Mouse (Mus musculus) frontal cortex, adult 2 months (tissue): ENCODE results near the gene Sphk2. TPM values are rescaled to one million over a fixed set of nuclear protein-coding genes. Genes with fewer than 3 reads are reported as not detected.

Experiments used
- DNase-seq, 2 experiments: peaks; one replicate each; pipeline ENCODE4 v3.0.0; 2022; ENCODE audit warnings: low spot score in 1 of 2; ENCODE audit errors: extremely low spot score in 1 of 2
- polyA plus RNA-seq: library from polyadenylated mRNA; depleted of rRNA; stranded (reverse); fragments of >200 nt; gene quantifications from 2 replicates; pipeline ENCODE4 v1.2.3, GENCODE M21; 2012; rRNA removed

Gene Sphk2
- 22.4 and 23.3 TPM in 2 replicates for polyA plus RNA-seq

DNA sequence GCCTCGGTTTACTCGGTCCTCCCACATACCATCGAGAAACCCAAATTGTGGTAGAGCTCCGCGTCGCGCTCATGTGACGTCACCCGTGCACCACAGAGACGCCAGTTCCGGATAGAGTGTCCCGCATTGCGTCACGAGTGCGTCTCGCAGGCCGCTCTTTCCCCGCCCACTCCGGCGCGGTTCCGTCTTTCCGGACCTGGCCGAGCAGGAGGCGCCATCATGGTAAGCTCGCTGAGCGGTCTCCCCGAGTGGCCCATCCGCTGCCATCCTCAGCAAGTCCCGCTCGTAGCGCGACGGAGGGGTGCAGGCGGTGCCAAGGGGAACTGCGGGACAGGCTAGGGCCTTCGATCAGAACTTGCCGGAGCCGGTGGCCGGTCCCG lies at the start of gene Sphk2:
TSS of gene Sphk2 (minus strand) at position 85 of the 380 bp plus-strand sequence.
- DNase-seq = peak; percentile 97 to 99

DNA sequence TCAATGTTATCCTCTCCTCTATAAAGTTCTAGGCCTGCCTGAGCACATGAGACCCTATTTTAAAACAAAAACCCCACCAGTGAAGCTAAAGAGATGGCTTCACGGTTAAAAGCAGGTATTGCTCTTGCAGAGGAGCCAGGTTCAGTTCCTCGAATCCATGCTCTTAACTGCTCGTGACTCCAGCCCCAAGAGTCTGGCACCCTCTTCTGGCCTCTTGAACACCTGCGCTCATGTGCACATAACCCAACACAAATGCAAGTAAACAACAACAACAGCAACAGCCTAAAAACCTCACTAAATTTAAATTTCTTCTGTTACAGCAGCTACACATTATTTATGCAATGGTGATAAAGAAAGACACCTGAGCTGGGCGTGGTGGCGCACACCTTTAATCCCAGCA lies 49.7 kb upstream of the Sphk2 start:
- DNase-seq = no peak

DNA sequence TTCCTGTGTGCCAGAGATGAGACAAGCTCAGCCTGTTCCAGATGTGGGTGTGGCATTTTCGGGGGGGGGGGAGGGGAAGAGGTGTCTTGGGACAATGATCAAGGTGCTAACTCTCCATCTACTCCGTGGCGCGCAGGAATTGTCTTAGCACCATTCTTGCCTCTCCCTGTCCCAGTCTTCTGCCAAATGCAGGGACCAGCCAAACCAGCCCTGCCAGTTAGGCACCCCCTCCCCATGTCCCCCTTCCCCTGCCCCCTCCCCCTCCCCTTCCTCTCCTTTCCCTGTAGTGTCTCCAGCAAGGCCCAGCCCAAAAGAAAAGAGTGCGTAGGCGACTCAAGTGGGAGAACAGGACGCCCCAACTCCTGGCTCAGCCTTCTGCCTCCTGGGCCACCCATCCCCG lies 49.0 kb upstream of the Sphk2 start:
- DNase-seq = no peak

DNA sequence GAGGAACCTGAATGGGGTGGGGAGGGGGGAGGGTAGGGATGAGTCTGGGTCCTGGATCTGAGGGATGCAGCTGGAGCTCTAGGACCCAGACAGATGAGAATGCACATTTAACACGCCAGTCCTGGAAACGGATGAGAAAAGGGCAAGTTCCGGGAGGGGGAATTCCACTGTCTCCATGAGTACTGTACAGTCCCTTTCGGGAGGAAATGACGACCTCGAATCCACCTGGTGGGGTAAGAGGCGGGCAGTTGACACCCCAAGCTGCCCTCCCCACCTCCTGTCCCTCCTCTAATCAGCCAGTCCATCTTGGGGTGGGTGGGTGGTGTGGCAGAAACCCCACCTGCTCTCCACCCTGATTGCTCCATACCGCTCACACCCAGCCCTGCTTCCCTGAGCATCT lies 48.2 kb upstream of the Sphk2 start:
- no peak for DNase-seq

DNA sequence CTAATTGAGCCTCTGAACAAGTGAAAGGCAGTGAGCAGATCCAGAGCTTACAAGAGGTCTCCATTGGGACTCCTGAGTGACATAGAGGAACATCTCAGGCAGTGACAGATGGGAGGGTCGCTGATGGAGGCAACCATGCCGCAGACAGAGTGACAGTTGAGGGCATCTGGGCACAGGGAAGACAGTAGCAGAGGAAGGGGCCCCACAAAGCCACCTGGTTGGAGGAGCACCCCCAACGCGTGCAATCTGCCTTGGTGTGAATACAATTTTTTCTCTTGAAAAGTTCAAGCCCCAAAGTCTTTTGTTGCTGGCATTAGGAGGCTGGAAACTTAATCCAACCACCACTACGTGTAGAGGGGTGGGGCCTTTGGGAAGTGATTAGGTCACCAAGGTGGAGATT lies 42.3 kb upstream of the Sphk2 start:
- no peak for DNase-seq

DNA sequence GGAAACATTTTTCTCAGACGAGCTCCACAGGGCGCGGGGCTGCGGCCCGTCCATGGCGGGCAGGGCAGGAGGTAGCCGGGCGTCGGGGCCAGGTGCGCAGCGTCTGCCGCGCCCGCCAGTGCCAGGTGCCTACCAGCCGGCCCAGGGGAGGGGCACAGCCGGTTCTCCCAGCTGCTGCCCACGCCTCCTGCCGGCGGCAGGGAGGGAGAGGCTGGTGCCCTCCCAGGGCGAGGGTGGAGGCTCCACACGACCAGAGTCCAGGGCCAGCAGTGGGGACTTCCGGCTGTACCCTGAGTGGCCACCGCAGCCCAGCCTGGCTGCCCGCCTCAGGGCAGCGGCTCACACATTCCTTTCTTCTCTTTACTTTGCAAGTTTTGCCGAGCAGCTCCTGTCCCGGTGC lies 41.6 kb upstream of the Sphk2 start:
- no peak for DNase-seq

DNA sequence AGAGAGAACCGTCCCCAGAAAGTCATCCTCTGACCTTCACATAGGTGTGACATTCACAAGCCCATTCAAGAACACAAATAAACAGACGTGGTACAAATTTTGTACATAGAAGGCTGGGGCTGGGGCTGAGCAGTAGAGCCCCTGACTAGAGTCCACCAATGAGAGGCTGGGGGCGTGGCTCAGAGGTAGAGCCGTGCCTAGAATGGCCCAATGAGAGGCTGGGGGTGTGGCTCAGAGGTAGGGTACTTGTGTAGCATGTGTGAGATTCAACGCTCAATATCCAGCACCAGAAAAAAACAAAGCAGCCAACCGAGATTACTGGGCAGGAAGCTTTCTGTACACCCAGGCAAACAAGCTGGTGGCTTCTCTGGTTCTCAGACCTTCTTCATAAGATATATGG lies 37.9 kb upstream of the Sphk2 start:
- DNase-seq = no peak

DNA sequence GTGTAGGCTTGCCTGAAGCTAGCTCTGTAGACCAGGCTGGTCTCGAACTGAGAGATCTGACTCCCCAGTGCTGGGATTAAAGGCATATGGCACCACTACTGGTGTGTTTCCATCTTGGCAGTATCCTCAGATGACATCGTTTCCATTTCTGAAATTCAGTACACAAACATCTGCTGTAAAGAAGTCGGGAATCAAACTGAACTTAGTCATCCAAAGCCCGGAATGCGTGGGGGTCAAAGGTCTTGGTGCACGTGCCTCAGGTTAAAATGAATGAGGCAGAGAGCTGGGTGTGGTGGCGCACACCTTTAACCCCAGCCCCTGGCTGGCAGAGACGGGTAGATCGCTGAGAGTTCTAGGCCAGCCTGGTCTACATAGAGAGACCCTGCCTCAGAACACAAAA lies 32.4 kb upstream of the Sphk2 start:
- DNase-seq = no peak

DNA sequence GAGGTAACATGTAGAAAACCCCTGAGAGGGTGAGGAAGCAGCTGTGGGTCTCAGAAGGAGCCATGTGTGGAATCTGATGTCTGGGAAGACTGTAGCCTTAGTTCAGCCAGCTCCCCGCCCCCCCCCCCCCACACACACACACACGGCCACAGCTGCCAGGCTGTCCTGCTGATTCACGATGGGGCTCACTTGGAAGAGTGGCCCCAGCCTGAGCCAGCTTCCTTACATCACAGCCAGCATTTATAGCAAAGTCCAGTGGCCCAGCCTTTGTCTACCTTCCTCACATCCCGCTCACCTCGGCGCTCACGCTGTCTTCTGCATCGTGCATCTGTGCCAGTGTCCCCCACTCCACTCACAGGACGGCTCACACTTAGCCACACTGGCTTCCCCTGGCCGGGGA lies 31.6 kb upstream of the Sphk2 start:
- DNase-seq = no peak

DNA sequence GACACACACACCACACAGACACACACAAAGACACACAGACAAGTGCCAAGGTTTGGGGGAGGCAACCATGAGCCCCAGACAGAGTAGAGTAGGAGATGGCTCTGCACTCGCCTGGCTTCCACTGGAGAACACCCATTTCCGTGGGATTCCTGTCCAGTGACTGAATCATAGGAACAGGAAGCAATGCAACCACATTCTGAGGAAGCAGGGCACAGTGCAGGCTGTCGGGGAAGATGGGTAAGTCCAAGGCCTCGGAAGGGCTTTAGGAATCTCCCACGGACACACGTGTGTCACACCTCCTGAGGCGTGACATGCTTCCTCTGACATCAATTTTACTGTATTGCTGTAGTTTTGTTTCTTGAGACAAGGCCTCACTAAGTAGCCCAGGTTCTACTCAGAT lies 30.3 kb upstream of the Sphk2 start:
- no peak for DNase-seq

DNA sequence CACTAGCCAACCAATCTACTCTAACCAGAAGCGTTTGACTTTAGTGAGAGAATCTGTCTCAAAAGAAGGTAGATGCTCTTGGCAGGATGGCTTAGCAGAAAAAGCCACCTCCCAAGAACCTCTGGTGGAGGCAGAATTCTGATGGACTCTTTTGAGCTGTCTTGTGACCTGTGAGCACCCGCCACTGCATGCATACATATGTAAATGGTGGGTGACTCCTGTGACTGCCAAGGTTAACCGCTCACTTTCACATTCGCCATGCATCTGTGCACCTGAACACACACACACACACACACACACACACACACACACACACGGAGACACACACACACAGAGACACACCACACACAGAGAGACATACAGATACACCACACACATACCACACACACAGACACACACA lies 29.6 kb upstream of the Sphk2 start:
- DNase-seq = no peak

DNA sequence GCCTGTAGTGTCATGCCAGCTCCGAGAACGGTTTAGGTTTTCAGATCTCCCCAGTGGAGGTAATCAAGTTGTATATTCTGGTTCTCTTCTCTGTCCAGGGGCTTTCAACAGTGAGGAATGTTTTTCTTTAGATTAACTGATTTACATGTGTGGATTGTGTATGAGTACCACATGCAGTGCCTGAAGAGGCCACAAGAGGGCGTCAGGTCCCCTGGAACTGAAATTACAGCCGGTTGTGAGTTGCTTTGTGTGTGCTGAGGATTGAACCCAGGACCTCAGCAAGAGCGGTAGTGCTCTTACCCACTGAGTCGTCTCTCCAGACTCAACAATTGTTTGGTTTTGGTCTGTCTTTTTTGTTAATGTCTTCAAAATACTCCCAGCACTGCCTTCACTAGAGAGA lies 28.7 kb upstream of the Sphk2 start:
- DNase-seq = no peak

DNA sequence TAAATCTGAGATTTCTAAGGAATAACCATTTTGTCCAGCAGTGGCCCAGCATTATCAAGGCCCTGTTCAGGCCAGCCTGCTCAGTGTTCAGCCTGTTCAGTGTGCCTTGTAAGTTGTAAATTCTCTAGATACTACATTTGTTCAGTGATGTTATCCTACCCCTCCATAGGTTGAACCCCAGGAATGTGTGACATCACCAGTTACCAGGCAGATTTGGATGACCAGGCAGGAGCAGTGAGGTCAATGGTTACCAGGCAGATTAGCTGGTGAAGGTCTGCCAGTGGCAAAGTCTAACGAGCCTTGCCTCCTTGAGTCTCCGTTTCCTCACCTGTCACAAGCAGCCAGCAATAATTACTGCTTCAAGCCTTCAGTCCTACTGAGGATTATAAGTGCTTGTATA lies 26.6 kb upstream of the Sphk2 start:
- DNase-seq = peak; percentile 63 to 89

DNA sequence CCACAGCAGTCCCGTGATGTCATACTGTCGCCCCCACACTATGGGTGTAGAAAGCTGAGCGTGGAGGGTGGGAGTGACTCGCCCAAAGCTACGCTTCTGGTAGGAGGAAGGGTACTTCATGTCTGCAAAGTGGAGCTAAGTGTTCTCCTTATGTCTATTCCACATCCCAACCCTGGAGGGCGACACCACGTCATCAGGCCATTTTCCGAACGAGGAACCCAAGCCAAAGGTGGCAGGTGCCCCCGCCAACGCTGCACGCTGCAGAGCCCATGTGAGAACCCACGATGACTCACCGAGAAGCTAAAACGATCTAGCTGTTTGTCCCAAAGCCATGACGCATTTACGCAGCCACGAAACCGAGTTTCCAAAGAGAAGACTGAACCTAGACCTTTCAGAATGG lies 24.5 kb upstream of the Sphk2 start:
- DNase-seq = peak; percentile 82 to 90

DNA sequence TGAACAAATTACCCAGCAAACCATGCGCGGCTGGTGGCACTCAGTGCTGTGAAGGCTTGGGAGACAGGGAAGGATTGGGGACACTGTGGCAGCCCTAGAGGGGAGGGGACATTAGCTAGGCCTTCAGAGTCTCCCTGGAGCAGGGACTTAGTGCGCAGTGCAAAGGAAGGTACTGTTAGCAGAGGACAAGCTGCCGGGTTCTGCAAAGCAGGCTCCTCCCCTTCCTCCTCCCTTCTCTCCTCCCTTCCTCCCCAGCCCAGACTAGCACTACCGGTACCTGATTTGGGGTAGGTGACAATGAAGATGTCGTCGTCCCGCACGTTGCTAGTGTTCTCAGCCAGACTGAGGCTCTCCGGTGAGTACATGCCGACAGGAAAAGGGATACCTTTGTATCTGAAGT lies 24.0 kb upstream of the Sphk2 start:
- DNase-seq = peak in 1 of 2 experiments; percentile 53

DNA sequence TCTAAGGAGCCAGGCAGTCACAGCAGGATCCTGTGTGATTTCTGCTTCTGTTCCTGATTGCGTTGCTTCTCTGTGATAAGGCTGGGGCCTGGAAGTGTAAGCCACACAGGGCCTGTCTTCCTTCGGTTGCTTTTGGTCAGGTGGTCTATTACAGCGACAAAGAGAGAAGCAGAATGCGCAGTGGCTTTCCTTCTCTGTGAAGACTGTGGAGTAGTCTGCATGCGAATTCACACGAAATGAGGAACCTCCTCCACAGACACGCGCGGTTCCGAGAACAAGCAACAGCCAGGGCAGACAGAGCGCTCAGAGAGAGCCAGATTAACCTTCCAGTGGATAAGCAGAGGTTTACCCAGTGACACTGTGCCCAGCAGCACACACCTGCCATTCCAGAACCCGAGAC lies 23.5 kb upstream of the Sphk2 start:
- peak in 1 of 2 experiments; percentile 36 for DNase-seq

DNA sequence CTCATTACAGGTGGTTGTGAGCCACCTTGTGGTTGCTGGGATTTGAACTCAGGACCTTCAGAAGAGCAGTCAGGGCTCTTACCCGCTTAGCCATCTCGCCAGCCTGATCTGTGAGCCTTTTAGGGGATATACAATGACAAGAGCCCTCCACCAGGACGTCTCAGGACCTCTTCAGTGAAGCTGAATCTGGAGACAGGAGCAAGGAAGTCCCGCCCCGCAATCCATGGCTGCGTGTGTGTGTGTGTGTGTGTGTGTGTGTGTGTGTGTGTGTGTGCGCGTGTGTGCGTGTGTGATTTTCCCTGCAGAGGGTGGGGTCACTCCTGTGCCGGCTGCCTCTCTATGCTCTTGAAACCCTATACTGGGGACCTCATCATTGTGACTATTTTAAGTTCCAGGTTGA lies 22.0 kb upstream of the Sphk2 start:
- DNase-seq = no peak

DNA sequence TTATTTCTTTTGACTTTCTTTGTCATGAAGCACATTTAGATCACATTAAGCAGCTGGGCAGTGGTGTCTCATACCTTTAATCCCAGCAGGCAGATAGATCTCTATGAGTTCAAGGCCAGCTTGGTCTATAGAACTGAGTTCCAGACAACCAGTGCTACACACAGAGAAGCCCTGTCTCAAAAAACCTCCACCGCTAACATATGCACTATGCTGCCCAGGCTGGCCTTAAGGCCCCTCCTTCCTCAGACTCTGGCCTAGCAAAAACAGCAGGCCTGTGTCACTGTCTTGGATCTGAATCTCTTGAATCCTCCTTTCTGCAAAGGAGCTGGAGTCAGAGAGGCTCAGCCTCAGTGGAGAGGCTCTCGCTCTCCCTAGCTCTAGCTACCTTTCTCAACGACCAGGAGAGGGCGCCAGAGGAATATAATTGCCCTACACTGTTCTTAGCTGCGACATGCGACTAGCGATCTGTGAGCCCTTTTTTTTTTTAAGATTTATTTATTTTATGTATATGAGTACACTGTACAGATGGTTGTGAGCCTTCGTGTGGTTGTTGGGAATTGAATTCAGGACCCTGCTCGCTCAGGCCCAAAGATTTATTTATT lies 21.5 kb upstream of the Sphk2 start:
- DNase-seq = peak; percentile 63 to 94

DNA sequence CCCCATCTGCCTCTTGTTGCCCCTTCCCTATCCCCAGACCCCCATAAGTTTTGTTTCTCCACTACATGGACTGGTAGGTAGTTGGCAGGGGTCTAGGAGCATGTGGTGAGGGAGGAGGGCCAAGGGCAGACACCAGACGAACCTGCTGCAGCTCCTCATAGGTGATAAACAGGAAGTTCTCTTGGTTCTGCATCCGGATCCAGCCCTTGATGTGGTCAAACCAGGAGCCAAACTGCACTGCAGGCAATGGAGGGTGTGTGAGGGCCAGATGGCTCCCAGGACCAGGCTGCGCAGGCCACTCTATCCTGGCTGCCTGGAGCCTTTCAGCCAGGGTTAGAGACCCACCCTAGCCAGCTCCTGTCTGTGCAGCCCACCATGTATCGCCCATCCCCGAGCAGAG lies 15.7 kb upstream of the Sphk2 start:
- DNase-seq = no peak

DNA sequence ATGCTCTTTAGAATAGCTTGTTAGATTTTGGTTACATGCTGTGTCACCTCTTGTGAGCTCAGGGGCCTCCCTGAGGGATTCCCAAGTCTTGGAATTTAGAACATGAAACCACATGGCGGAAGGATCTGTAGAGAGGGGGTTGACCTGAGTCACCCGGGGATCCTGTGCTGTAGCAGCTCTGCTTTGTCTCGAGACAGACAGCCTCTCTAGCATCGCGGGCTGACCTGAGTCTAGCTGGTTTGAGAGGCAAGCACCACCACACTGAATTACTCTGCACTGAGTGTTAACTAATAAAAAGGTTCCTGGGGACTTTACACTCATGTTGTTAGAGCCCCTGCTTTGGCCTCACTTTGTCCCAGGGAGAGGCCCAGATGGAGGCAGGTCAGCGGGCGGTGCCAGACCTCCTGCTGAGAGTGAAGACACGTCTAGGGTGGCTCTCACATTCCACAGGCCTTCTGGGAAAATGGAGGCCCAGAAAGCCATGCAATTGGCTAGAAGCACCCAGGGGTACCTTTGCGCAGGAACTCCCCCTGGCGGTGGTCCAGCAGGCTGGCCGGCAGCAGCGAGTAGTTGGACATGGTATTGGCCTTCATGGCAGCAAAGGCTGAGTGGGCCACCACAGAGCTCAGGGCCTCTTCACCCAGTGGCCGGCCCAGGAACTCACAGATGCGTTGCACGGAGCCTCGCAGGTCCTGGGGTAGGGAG lies 13.1 kb upstream of the Sphk2 start:
- no peak for DNase-seq

DNA sequence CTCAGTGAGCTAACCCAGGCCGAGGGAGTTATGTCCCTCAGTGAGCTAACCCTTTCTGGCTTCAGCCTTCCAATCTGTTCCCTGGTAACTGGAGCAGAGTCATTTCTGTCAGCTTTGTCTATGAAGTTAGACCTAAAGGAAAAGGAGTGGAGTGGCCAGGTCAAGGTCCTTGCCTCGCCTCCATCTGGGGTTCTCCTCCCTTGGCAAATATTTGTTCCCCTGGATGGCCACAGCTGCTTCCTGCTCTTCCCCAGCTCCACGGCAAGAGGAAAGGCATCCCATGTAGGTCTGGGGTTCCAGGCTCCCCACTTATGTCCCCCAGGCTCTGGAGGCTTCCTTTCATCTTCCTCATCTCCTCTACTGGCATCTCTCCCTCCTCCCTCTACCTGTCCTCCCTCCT lies 9.8 kb upstream of the Sphk2 start:
- no peak for DNase-seq

DNA sequence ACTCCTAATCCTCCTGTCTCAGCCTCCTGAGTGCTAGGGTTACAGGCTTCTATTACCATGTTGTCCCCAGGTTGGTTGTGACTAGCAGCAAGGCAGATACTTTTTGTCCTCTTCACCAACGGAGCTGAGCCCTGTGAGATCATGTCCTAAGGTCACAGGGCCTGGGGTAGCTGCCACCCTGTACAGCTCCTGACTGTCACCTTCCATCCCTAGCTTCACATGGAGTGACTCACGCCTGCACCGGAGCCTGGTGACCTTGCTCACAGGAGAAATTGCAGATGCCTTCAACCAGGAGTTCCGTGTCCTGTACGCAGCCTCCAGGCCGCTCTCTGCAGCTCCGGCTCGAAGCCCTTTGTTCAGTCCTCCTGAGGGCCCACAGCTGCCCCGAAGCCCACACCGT lies 8.6 kb upstream of the Sphk2 start:
- no peak for DNase-seq

DNA sequence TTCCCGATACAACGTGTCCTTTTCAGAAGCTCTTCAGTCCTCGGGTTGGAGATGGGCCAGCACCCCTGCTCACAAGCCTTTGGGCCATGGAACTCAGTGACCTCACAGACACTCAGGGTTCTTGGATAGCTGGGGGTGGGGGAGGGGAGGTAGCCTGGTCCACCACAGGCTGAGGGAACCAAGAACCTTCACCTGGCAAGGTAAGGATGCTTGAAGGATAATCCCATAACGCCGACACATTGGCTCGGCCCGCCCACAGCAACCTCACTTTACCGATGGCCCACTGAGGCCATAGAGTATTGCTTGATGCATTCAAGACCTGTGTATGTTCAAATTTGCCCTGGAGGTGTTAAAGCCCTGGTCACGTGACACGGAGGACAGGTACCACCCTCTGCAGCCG lies 7.9 kb upstream of the Sphk2 start, which contains the start of gene Spaca4:
TSS of gene Spaca4 (minus strand) at position 101 of the 400 bp plus-strand sequence.
- DNase-seq = no peak
